Mouse (Mus musculus) left cerebral cortex, postnatal 10 days (tissue): ENCODE measurements at regions not wholly inside any gene's neighbourhood (a gene's known extent, or its start where the extent isn't known, plus 50 kb on each side); places are given as distances from the start of the nearest gene placed in this dataset.
A peak's percentile ranks its signal among the peaks of the same experiment; 100 is the strongest.

Source experiments
- DNase-seq, 2 experiments: peaks; one replicate each; pipeline ENCODE4 v3.0.0; 2021 to 2022; ENCODE audit warnings: low spot score in 2 of 2, mixed read lengths in 1 of 2; ENCODE audit errors: extremely low spot score in 1 of 2
- intact Hi-C: fragments of 180-260 bp; cut with DNase I; formaldehyde crosslinking; loops from one replicate; pipeline ENCODE4 v1.15.1; 2025

GRCm38 (mm10) chr1:169166041-169166850 lies 365.0 kb downstream of the Nuf2 start:
- no peak for DNase-seq
- intact Hi-C loops, result no loop called here

GRCm38 (mm10) chr1:169160858-169161257 lies 370.4 kb downstream of the Nuf2 start:
- intact Hi-C loops, result no loop called here

GRCm38 (mm10) chr1:169160220-169160619 lies 371.0 kb downstream of the Nuf2 start:
- intact Hi-C loops, result no loop called here
- DNase-seq, result no peak

More at GRCm38 (mm10) chr1:169160858-169161257, 370.4 kb downstream of the Nuf2 start:
- no peak for DNase-seq

GRCm38 (mm10) chr1:169159786-169160185 lies 371.5 kb downstream of the Nuf2 start:
- no peak for DNase-seq
- intact Hi-C loops, result no loop called here

GRCm38 (mm10) chr1:169157496-169157895 lies 373.8 kb downstream of the Nuf2 start:
- DNase-seq, result no peak
- intact Hi-C loops, result no loop called here

GRCm38 (mm10) chr1:169156875-169157274 lies 374.4 kb downstream of the Nuf2 start:
- DNase-seq, result no peak
- intact Hi-C loops, result no loop called here

- peak; percentile 34 to 74 for DNase-seq
- intact Hi-C loops, result no loop called here
Observed at GRCm38 (mm10) chr1:169155484-169156459, 375.5 kb downstream of the Nuf2 start.

- DNase-seq, result no peak
- intact Hi-C loops, result no loop called here
Observed at GRCm38 (mm10) chr1:169142216-169142615, 389.0 kb downstream of the Nuf2 start.

GRCm38 (mm10) chr1:169140056-169140455 lies 391.2 kb downstream of the Nuf2 start:
- no peak for DNase-seq
- intact Hi-C loops, result no loop called here

- DNase-seq, result peak in 1 of 2 experiments; percentile 16
- intact Hi-C loops, result no loop called here
Observed at GRCm38 (mm10) chr1:169139507-169139906, 391.8 kb downstream of the Nuf2 start.

GRCm38 (mm10) chr1:169139184-169139486 lies 392.1 kb downstream of the Nuf2 start:
- intact Hi-C loops, result no loop called here
- DNase-seq, result no peak

- DNase-seq, result no peak
- intact Hi-C loops, result no loop called here
Observed at GRCm38 (mm10) chr1:169138404-169139183, 392.7 kb downstream of the Nuf2 start.

GRCm38 (mm10) chr1:169135542-169135941 lies 395.7 kb downstream of the Nuf2 start:
- intact Hi-C loops, result no loop called here
- DNase-seq, result no peak

- no peak for DNase-seq
- intact Hi-C loops, result no loop called here
Observed at GRCm38 (mm10) chr1:169103669-169104068, 427.6 kb downstream of the Nuf2 start.

GRCm38 (mm10) chr1:169103113-169103512 lies 428.2 kb downstream of the Nuf2 start:
- DNase-seq, result no peak
- intact Hi-C loops, result no loop called here

- intact Hi-C loops, result no loop called here
Observed at GRCm38 (mm10) chr1:169099221-169099620, 432.0 kb downstream of the Nuf2 start.

GRCm38 (mm10) chr1:169096737-169097136 lies 434.5 kb downstream of the Nuf2 start:
- DNase-seq, result no peak
- intact Hi-C loops, result no loop called here

More at GRCm38 (mm10) chr1:169099221-169099620, 432.0 kb downstream of the Nuf2 start:
- DNase-seq, result peak in 1 of 2 experiments; percentile 55

GRCm38 (mm10) chr1:169093602-169094354 lies 437.5 kb downstream of the Nuf2 start:
- peak; percentile 24 to 67 for DNase-seq
- intact Hi-C loops, result no loop called here
